Mouse (Mus musculus): ENCODE results near the gene Gstm3.
"Not testable (repeated sequence)": the region's sequence is repeated elsewhere in the genome, so short reads cannot be mapped to it uniquely, and the experiment has no call there.

The Gstm3 gene

GRCm38 (mm10) chr3:107972070-107972469, 3.0 kb upstream of the Gstm3 start:
- DNase-seq (ENCODE audit: low read depth), result no peak

- DNase-seq (ENCODE audit: low read depth), result not testable (repeated sequence)
Measured at GRCm38 (mm10) chr3:107971101-107971500, 2.0 kb upstream of the Gstm3 start.

- DNase-seq (ENCODE audit: low read depth), result no peak
Measured at GRCm38 (mm10) chr3:107966631-107967030, 2.5 kb downstream of the Gstm3 start.

- DNase-seq (ENCODE audit: low read depth), result no peak
Measured at GRCm38 (mm10) chr3:107965592-107965991, 3.5 kb downstream of the Gstm3 start.

GRCm38 (mm10) chr3:107964656-107965308, 4.3 kb downstream of the Gstm3 start:
- DNase-seq (ENCODE audit: low read depth), result no peak

GRCm38 (mm10) chr3:107964026-107964425, 5.1 kb downstream of the Gstm3 start:
- no peak for DNase-seq (ENCODE audit: low read depth)

GRCm38 (mm10) chr3:107955260-107955659, 13.8 kb downstream of the Gstm3 start:
- not testable (repeated sequence) for DNase-seq (ENCODE audit: low read depth)

GRCm38 (mm10) chr3:107953906-107954305, 15.2 kb downstream of the Gstm3 start:
- no peak for DNase-seq (ENCODE audit: low read depth)

GRCm38 (mm10) chr3:107953328-107953755, 15.7 kb downstream of the Gstm3 start:
- DNase-seq (ENCODE audit: low read depth), result peak; percentile 8

- DNase-seq (ENCODE audit: low read depth), result no peak
Measured at GRCm38 (mm10) chr3:107950531-107950930, 18.6 kb downstream of the Gstm3 start.

GRCm38 (mm10) chr3:107949461-107949860, 19.6 kb downstream of the Gstm3 start:
- DNase-seq (ENCODE audit: low read depth), result not testable (repeated sequence)

GRCm38 (mm10) chr3:107945729-107946128, 23.4 kb downstream of the Gstm3 start:
- DNase-seq (ENCODE audit: low read depth), result no peak

- DNase-seq (ENCODE audit: low read depth), result no peak
Measured at GRCm38 (mm10) chr3:107943239-107943990, 25.7 kb downstream of the Gstm3 start, which contains the start of gene Gstm6. Gene Gstm6, minus strand, starts transcription at chr3:107943749.

GRCm38 (mm10) chr3:107941261-107941660, 27.8 kb downstream of the Gstm3 start:
- DNase-seq (ENCODE audit: low read depth), result no peak

GRCm38 (mm10) chr3:107940524-107940923, 28.6 kb downstream of the Gstm3 start:
- DNase-seq (ENCODE audit: low read depth), result no peak

- no peak for DNase-seq (ENCODE audit: low read depth)
Measured at GRCm38 (mm10) chr3:107939830-107940229, 29.3 kb downstream of the Gstm3 start.

GRCm38 (mm10) chr3:107939403-107939802, 29.7 kb downstream of the Gstm3 start:
- DNase-seq (ENCODE audit: low read depth), result peak; percentile 43

GRCm38 (mm10) chr3:107935888-107936287, 33.2 kb downstream of the Gstm3 start:
- DNase-seq (ENCODE audit: low read depth), result no peak

GRCm38 (mm10) chr3:107935268-107935667, 33.8 kb downstream of the Gstm3 start:
- no peak for DNase-seq (ENCODE audit: low read depth)

- no peak for DNase-seq (ENCODE audit: low read depth)
Measured at GRCm38 (mm10) chr3:107932128-107932527, 37.0 kb downstream of the Gstm3 start.

GRCm38 (mm10) chr3:107931670-107932069, 37.4 kb downstream of the Gstm3 start, which contains the start of gene Gstm7:
Gene Gstm7, minus strand, starts transcription at chr3:107931817.
- DNase-seq (ENCODE audit: low read depth), result peak; percentile 62

GRCm38 (mm10) chr3:107931134-107931533, 37.9 kb downstream of the Gstm3 start:
- DNase-seq (ENCODE audit: low read depth), result no peak

GRCm38 (mm10) chr3:107929731-107930130, 39.4 kb downstream of the Gstm3 start:
- no peak for DNase-seq (ENCODE audit: low read depth)
